Mouse (Mus musculus): ENCODE measurements around the gene Zfp612.

Zfp612 gene

DNA sequence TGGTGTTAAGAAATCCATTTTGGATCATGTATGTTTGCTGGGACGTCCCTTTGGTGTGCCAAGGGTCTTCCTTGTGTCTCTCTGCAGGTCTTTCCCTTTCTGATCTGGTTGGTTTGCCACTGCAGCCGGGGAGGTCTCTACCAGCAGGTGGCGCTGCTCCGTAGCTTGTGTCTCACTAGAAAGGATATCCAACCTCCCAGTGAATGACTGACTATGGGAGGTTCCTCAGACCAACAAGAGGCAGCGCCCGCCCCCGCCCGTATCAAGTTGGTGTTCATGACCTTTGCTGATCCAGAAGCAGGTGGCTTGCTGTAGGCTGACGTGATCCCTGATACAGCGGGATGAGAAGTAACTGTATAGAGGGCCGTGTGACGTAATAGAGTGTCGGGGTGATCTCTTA lies 51.0 kb downstream of the Zfp612 start:
- in situ Hi-C loops (cut with MseI, MboI), result no loop called here

DNA sequence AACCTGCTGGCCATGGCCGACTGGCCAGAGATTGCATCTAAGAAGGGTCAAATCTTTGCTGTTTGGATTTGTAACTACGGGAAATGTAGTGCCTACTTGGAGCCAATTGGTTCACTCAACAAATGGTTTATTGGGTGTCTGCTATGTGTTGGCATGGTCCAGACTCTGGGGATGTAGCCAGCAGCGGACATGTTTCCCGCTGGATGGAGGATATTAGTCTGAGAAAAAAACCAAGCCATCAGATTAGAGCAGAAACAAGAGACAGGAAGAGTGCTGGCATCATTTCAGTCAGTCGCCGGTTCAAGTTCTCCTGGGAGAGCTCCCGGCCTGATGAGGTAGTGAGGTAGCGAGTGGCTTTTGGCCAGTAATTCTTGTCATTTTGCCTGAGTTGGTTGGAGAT lies 54.7 kb downstream of the Zfp612 start:
- in situ Hi-C loops (cut with MseI, MboI), result no loop called here

DNA sequence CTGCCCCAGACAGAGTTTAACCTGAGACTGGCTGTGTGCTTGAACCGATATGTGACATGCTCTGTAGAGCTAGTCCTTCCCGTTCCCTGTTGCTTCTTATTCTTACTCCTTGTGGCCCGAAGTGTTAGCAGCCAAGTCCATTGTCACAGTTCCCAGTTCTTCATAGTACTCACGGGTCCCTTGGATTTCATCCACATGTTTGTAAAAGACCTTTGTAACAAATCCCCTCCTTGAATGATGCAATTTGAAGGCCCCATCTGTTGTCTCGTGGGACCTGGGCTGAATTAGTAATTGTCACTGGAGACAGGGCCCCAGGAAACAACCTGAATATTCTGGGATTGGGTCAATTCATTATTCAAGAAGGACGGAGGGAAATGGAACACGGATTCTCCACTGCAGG lies 56.0 kb downstream of the Zfp612 start:
- in situ Hi-C loops (cut with MseI, MboI), result no loop called here

DNA sequence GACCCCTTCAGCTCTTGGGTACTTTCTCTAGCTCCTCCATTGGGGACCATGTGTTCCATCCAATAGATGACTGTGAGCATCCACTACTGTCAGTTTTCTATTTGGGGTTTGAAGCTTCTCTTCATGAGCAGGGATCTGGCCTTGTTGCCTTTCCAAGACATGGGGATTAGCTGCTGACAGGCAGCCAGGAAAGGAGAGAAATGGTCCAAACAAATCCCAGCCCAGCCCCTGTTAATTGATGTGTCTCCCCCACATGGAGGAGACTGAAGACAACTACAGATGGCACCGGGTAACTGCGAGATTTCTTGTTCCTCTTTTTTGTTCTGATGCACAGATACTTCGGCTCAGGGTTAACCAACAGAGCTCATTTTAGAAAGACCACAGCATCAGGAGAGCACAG lies 60.6 kb downstream of the Zfp612 start:
- in situ Hi-C loops (cut with MseI, MboI), result loop anchor here in 1 of 2 experiments (10.0 kb wide), 1 partner anchor 335 kb away; no protein-coding TSS in a partner anchor

- in situ Hi-C loops (cut with MseI, MboI), result loop anchor here in 1 of 2 experiments (10.0 kb wide), 1 partner anchor 334 kb away; no protein-coding TSS in a partner anchor
These were observed 61.2 kb downstream of the Zfp612 start for GRCm38 (mm10) chr8:110140770-110141169.

All from mouse trophoblast stem cell (cell line).